Mouse (Mus musculus): ENCODE results near the gene Sh3pxd2b. TPM values are rescaled to one million over a fixed set of nuclear protein-coding genes. Genes with fewer than 3 reads are reported as not detected.

The Sh3pxd2b gene
- polyA plus RNA-seq, 1 experiment from 2014 or later, result 16.8 TPM

GRCm38 (mm10) chr11:32427537-32427936, 79.9 kb downstream of the Sh3pxd2b start:
- 75% methylated on average over 7 of the region's 7 CpGs for WGBS
- DNase-seq (ENCODE audit: low spot score), result no peak
- H3K4me1 ChIP-seq, result 0 out of 2 replicates have a peak, but pooled peaks cover 3% of the 10 kb centered on the region
- no peak overlapping the region for H3K27ac ChIP-seq
- peaks cover 32% of the 10 kb centered on the region for H3K36me3 ChIP-seq
- no peaks in the 10 kb centered on the region for H3K9me3 ChIP-seq
- H3K4me3 ChIP-seq, result no peak overlapping the region
- H3K27me3 ChIP-seq (ENCODE audit: insufficient read depth, poor library complexity, severe bottlenecking), result no peaks in the 10 kb centered on the region

DNA sequence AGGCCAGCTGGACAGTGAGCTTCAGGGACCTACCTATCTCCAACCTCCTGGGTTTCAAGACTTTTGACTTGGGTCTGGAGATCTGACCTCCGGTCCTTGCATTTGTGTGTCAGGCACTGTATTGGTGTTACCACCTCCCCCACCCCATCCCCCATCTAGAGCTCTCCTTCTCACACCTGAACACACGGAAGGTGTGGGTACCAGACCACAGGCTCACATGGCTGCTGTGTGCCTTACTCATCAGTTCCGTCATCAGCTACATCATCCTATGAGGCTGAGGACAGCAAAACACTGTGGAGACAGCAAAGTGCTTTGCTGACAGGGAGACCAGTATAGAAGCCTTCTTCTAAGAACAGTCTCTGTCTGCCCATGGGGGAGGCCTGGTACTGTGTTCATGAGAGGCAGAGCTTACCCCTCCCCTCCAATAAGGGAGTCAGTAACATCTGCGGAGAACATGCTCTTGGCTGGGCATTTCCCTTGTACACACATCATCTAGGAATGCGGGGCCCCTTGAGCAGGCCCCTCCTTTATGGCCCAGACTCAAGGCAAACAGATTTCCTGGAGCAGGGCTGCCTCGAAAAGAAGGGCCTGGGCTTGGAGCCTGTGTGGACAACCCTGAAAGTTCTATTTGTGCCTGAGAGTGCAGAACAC, 87.9 kb downstream of the Sh3pxd2b start:
- peak; percentile 82 for DNase-seq (ENCODE audit: low spot score)
- Histone ChIP-seq H3K27me3 (ENCODE audit: insufficient read depth, poor library complexity, severe bottlenecking) (no peaks in the 10 kb centered on the region), H3K4me3 (no peak overlapping the region), H3K36me3 (no peaks in the 10 kb centered on the region), H3K4me1 (peaks cover 9% of the 10 kb centered on the region), H3K9me3 (no peaks in the 10 kb centered on the region), H3K27ac (peak overlapping the region; percentile 75)
- WGBS, result 51% methylated on average over 6 of the region's 6 CpGs

DNA sequence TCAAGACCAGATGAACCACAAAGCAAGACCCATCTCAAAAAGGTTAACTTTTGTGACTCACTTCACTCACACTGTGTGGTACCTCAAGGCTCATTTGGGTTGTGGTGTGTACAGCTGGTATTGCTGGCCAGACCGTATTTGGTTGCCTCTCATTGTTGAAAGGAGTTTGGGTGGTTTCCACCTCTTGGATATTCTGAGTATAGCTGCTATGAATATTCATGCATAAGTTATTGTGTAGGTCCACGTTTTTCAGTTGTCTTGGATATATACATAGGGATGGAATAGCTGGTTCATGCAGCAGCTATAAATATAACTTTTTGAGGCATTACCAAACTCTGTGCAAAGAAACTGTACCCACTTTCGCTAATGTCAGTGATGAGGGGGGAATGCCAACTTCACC, 95.0 kb downstream of the Sh3pxd2b start:
- no peak overlapping the region for H3K4me3 ChIP-seq
- no peak overlapping the region for H3K27ac ChIP-seq
- H3K4me1 ChIP-seq, result no peaks in the 10 kb centered on the region
- H3K27me3 ChIP-seq (ENCODE audit: insufficient read depth, poor library complexity, severe bottlenecking), result no peaks in the 10 kb centered on the region
- no peaks in the 10 kb centered on the region for H3K36me3 ChIP-seq
- no peak for DNase-seq (ENCODE audit: low spot score)
- H3K9me3 ChIP-seq, result no peaks in the 10 kb centered on the region
- WGBS, result 73% methylated on average over 3 of the region's 3 CpGs

DNA sequence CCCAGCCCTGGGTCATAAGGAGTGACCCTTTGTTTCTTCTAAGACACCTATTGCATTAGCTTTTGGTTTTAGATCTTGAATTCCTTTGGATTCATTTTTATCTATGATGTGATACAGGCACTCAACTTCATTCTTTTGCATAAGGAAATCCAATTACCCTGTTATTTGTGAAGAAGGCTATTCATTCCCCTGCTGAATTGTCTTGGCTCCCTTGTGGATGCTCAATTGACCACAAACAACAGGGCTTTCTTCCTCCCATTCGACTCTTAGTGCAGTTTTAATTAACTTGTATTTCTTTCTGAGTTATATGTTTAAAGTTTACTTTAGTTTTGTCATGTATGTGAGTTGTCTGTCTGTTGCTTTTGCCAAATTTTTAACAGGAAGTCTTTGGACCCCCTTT, 96.6 kb downstream of the Sh3pxd2b start:
- no peaks in the 10 kb centered on the region for H3K4me1 ChIP-seq
- no peak overlapping the region for H3K27ac ChIP-seq
- H3K27me3 ChIP-seq (ENCODE audit: insufficient read depth, poor library complexity, severe bottlenecking), result no peaks in the 10 kb centered on the region
- no peak overlapping the region for H3K4me3 ChIP-seq
- H3K9me3 ChIP-seq, result no peaks in the 10 kb centered on the region
- no peak for DNase-seq (ENCODE audit: low spot score)
- WGBS, result 67% methylated on average over 1 of the region's 1 CpGs
- no peaks in the 10 kb centered on the region for H3K36me3 ChIP-seq

GRCm38 (mm10) chr11:32445135-32445534, 97.5 kb downstream of the Sh3pxd2b start:
- no peak overlapping the region for H3K4me3 ChIP-seq
- no peaks in the 10 kb centered on the region for H3K9me3 ChIP-seq
- H3K36me3 ChIP-seq, result no peaks in the 10 kb centered on the region
- no peak for DNase-seq (ENCODE audit: low spot score)
- no peaks in the 10 kb centered on the region for H3K27me3 ChIP-seq (ENCODE audit: insufficient read depth, poor library complexity, severe bottlenecking)
- H3K4me1 ChIP-seq, result no peaks in the 10 kb centered on the region
- WGBS, result 47% methylated on average over 1 of the region's 1 CpGs
- H3K27ac ChIP-seq, result no peak overlapping the region

GRCm38 (mm10) chr11:32445637-32446226, 98.1 kb downstream of the Sh3pxd2b start:
- Histone ChIP-seq H3K4me1 (0 out of 2 replicates have a peak, but pooled peaks cover 3% of the 10 kb centered on the region), H3K9me3 (no peaks in the 10 kb centered on the region), H3K27ac (no peak overlapping the region), H3K4me3 (no peak overlapping the region), H3K36me3 (no peaks in the 10 kb centered on the region), H3K27me3 (ENCODE audit: insufficient read depth, poor library complexity, severe bottlenecking) (no peaks in the 10 kb centered on the region)
- WGBS, result 63% methylated on average over 6 of the region's 6 CpGs
- no peak for DNase-seq (ENCODE audit: low spot score)

GRCm38 (mm10) chr11:32450216-32450615, 102.6 kb downstream of the Sh3pxd2b start:
- H3K36me3 ChIP-seq, result no peaks in the 10 kb centered on the region
- H3K27me3 ChIP-seq (ENCODE audit: insufficient read depth, poor library complexity, severe bottlenecking), result no peaks in the 10 kb centered on the region
- H3K27ac ChIP-seq, result no peak overlapping the region
- no peaks in the 10 kb centered on the region for H3K9me3 ChIP-seq
- WGBS, result 6% methylated on average over 1 of the region's 1 CpGs
- H3K4me3 ChIP-seq, result no peak overlapping the region
- DNase-seq (ENCODE audit: low spot score), result no peak
- peaks cover 3% of the 10 kb centered on the region; the same call in 1 of the 2 replicates for H3K4me1 ChIP-seq

- no peaks in the 10 kb centered on the region for H3K27me3 ChIP-seq (ENCODE audit: insufficient read depth, poor library complexity, severe bottlenecking)
- H3K4me1 ChIP-seq, result peaks cover 3% of the 10 kb centered on the region; the same call in 1 of the 2 replicates
- WGBS, result 91% methylated on average over 6 of the region's 6 CpGs
- H3K36me3 ChIP-seq, result no peaks in the 10 kb centered on the region
- DNase-seq (ENCODE audit: low spot score), result no peak
- H3K9me3 ChIP-seq, result no peaks in the 10 kb centered on the region
- no peak overlapping the region for H3K27ac ChIP-seq
- no peak overlapping the region for H3K4me3 ChIP-seq
Observed at GRCm38 (mm10) chr11:32451306-32451705, 103.7 kb downstream of the Sh3pxd2b start.

DNA sequence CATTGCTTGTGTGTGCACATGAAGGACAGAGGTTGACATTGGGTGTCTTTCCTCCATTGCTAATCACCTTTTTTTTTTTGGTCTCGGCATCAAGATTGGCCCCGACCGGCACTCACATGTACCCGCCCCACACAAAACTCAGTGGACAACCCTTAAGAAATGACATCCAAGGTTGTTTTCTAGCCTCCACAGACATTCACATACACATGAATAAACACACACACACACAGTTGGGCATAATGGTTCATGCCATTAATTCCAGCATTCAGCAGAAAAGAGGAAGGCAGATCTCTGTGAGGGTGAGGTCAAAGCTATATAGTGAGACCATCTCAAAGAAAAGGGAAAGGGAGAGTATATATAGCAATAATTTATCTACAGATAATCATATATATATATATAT, 105.1 kb downstream of the Sh3pxd2b start:
- H3K9me3 ChIP-seq, result no peaks in the 10 kb centered on the region
- 90% methylated on average over 4 of the region's 4 CpGs for WGBS
- H3K27ac ChIP-seq, result no peak overlapping the region
- H3K36me3 ChIP-seq, result no peaks in the 10 kb centered on the region
- no peaks in the 10 kb centered on the region for H3K27me3 ChIP-seq (ENCODE audit: insufficient read depth, poor library complexity, severe bottlenecking)
- peaks cover 9% of the 10 kb centered on the region; the same call in 1 of the 2 replicates for H3K4me1 ChIP-seq
- DNase-seq (ENCODE audit: low spot score), result no peak
- no peak overlapping the region for H3K4me3 ChIP-seq

GRCm38 (mm10) chr11:32453353-32453915, 105.8 kb downstream of the Sh3pxd2b start:
- Histone ChIP-seq H3K9me3 (no peaks in the 10 kb centered on the region), H3K36me3 (no peaks in the 10 kb centered on the region), H3K4me3 (no peak overlapping the region), H3K4me1 (peaks cover 9% of the 10 kb centered on the region; the same call in 1 of the 2 replicates), H3K27ac (no peak overlapping the region), H3K27me3 (ENCODE audit: insufficient read depth, poor library complexity, severe bottlenecking) (no peaks in the 10 kb centered on the region)
- WGBS, result 34% methylated on average over 8 of the region's 8 CpGs
- DNase-seq (ENCODE audit: low spot score), result no peak

GRCm38 (mm10) chr11:32454231-32454799, 106.7 kb downstream of the Sh3pxd2b start:
- Histone ChIP-seq H3K27ac (peak overlapping the region; percentile 99), H3K4me3 (peak overlapping the region; percentile 86), H3K9me3 (no peaks in the 10 kb centered on the region), H3K27me3 (ENCODE audit: insufficient read depth, poor library complexity, severe bottlenecking) (no peaks in the 10 kb centered on the region), H3K36me3 (no peaks in the 10 kb centered on the region), H3K4me1 (peaks cover 9% of the 10 kb centered on the region; the same call in 1 of the 2 replicates)
- 2% methylated on average over 19 of the region's 19 CpGs for WGBS
- no peak for DNase-seq (ENCODE audit: low spot score)

- WGBS, result under 1% methylated on average over 84 of the region's 86 CpGs
Observed at GRCm38 (mm10) chr11:32454800-32455506, 107.3 kb downstream of the Sh3pxd2b start, which contains the start of gene Ubtd2. Gene Ubtd2, plus strand, starts transcription at chr11:32455370.

More at GRCm38 (mm10) chr11:32454800-32455506, 107.3 kb downstream of the Sh3pxd2b start, which contains the start of gene Ubtd2:
- Histone ChIP-seq H3K9me3 (no peaks in the 10 kb centered on the region), H3K36me3 (no peaks in the 10 kb centered on the region), H3K27ac (peak within 1 kb of the TSS; percentile 99), H3K27me3 (ENCODE audit: insufficient read depth, poor library complexity, severe bottlenecking) (no peaks in the 10 kb centered on the region), H3K4me1 (peaks cover 9% of the 10 kb centered on the region; the same call in 1 of the 2 replicates), H3K4me3 (peak within 1 kb of the TSS; percentile 86)
- peak; percentile 97 for DNase-seq (ENCODE audit: low spot score)
